Mouse (Mus musculus) urinary bladder, adult 18-20 months (tissue): ENCODE measurements around the gene Sp140.
"Not testable (repeated sequence)": the region's sequence is repeated elsewhere in the genome, so short reads cannot be mapped to it uniquely, and the experiment has no call there.

Source experiments
- DNase-seq, 2 experiments: peaks; one replicate each; pipeline ENCODE4 v3.0.0; 2022; ENCODE audit warnings: low spot score in 2 of 2, mixed read lengths in 2 of 2

The Sp140 gene

DNA sequence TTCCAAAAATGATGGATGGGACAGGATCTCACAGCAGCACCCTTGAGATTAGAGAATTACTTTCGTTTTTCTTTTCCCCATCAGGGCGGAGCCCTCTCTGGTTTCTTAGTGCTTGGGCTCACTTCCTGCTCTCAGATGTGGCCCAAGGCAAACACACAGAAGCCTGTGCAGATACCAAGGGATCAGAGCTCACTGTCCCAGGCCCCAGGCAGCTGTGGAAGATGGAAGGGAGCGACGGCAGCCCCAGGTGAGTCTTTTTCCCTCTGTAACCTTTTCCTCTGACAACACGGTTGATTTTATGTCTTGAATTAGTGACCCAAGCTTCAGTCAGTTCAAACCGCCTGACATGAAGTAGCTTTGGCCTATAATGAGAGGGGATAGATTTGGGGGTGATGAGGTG, 49.7 kb downstream of the Sp140 start, which contains the start of gene Sp100:
Gene Sp100 (plus strand): TSS at position 108 of the 400 bp plus-strand sequence.
- not testable (repeated sequence) for DNase-seq

DNA sequence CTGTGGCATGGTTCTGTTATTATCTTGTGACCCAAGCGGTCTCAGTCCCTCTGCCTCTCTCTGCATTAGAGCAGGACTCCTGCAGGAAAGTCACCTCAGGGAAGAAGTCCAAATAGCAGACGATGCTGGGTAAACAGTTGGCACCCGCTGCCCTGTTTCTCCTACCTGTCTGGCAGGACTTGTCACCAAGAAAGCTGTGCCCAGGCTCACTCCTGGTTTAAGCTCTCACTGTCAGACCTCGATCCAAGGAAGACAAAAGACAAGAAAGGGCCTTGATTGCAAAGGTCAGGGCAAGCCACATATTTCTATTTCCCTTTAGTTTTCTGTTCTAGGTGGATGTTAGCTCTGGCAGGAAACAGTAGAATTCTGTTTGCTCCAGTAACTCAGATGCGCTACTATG, 50.3 kb downstream of the Sp140 start:
- not testable (repeated sequence) for DNase-seq

DNA sequence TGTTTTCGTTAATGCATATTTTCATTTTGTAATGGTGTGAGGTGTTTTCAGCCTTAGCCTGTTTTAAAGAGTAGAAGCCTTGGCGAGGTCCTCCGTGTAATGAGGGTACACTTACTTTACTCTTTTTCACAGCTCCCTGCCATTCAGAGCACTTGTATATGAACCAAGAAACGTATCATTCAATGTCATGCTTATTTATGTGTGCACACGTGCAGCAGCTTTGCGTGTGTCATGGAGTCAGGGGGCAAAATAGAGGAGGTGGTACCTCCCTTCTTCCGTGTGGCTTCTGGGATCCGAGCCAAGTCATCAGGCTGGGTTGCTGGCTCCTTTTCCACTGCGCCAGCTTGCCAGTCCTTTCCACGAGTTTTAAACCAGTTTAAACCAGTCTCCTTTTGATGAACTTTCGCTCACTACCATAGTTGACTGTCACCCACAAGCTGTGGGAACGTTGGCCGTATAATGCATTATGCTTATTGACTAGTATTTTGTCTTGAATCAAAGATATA, 51.6 kb downstream of the Sp140 start:
- not testable (repeated sequence) for DNase-seq

DNA sequence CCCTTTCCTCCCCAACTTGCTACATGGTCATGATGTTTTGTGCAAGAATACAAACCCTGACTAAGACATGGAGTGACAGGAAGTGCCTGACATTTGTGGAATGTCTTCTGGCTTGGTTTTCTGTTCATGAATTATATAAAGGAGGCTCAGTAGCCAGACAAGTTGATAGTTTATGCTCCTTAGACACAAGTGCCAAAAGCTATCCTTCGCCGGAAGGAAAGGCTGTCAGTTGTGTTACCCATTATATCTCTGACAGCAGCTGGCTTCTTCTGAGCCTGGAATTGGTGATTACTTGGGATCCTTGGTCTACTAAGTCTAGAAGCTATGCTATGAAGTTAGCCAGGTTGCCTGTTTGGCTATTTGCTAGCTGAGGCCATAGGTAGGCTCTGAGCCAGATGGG, 57.0 kb downstream of the Sp140 start:
- not testable (repeated sequence) for DNase-seq

DNA sequence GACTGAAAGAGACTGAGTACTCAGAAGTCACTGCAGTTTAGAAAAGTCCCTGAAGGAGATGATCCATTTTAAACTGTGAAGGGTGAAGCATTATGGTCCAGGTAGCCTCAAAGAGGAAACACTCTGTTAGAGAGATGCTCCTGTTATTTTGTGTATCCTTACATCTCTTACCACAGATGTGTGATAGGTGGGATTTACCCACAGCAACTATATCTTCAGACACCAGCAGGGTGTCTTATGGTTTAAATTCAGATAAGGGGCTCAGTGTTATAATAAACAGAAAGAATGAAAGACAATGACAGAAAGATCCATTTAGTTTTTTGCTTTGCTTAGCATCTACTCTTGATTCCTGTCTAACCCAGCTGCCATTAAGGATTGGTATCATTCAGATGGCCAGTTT, 64.1 kb downstream of the Sp140 start:
- no peak for DNase-seq

DNA sequence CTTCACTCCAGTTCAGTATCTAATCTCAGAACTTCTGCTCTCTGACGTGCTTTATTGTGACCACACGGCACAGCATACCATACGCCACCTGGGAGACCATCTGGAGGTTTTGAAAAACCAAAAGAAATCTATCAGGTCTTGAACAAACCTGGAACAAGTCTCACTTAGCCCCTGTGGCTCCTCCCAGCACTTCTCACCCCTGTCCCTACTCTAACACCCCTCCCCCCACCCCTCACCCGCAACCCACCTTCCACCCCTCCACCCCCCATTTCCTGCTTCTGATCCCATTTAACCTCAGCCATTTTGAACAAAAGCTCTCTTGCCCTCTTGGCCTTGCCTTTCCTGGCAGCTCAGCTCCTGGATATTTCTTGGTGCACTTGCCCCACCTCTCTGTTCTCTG, 80.0 kb downstream of the Sp140 start:
- DNase-seq: no peak

DNA sequence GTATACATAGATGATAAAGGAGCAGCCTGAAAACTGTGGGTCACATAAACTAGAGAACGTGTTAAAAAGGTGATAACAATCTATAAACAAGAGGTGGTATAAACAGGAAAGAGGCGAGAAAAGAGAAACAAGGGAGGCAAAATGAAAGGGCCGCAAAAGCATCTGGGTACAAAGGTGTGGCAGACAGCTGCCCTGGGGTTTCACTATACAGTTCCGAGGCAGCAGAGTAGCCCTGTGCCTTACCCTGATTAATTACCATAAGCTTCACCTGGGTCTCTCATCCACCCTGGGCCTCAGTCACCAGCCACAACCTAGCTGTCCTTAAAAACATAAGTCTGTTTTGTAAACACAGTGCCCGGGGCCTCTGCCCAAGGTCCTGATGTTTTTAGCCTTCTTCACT, 86.5 kb downstream of the Sp140 start:
- DNase-seq: no peak

DNA sequence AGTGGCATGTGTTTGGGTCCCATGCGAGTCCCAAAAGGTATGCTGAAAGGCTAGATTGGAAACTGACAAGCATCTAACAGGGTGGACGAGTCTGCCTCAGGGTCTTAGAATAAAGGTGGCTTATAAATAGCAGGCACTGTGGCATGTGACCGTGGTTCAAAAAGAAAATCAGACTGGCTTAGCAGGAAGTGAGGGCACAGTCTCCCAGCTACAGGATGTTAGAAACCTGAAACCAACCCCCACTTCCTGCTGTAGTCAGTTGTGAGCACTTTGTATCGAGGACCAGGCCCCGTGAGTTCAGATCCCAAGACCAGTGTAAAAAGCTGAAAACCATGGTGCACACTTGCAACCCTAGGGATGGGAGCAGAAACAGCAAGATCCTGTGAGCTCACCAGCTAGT, 87.2 kb downstream of the Sp140 start:
- no peak for DNase-seq

DNA sequence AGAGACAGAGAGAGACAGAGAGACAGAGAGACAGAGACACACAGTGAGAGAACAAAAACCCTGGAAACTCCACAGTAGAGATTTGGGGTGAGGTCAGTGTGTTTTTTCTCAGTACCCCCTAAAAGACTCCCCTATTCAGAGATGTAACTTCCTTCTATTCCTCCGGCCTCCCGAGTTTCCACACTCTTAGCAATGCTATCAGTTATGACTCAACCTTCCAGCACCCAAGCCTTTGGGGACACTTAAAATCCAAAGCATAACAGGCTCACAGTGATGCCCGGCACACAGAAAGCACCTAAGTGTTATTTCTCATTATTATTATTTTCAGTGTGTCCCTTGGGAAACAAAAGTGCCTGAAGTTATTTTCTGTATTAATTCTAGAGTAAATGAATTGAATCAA, 90.4 kb downstream of the Sp140 start:
- DNase-seq: no peak

DNA sequence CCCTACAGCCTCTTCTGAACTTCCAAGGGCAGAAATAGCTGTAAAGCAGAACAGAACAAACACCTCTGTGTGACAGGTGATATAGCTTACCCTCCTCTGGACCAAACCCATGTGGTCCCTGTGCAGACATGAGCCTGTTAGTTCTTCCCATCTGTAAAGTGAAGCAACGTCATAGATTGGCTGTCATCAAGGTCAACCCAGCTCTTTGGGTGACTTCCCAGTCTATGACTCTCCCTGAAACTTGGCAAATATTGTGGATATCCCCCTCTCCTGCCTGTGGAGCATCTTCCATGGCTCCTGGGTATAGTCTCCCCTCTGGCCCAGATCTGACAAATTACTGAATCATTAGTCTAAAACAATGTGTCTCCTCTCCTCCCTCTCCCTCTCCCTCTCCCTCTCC, 92.1 kb downstream of the Sp140 start:
- DNase-seq: no peak

DNA sequence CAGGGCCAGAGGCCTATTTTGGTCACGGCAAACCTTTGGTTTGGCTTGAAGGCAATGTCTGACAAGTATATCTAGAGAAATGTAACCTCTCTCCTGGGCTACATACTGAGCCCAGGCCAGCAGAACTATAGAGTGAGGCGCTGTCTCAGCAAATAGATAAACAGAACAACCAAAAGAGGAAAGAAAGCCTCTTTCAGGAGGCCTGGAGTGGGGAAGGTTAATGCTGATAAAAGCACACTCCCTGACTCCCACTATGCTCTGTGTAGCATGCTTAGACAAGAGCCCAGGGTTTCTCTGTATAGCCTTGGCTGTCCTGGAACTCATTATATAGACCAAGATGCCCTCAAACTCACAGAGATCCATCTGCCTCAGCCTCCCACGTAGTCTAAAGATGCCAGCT, 93.1 kb downstream of the Sp140 start:
- DNase-seq: no peak
